Mouse (Mus musculus) forebrain, embryonic 10.5 days (tissue): Measurements from ENCODE around the gene Foxc1. TPM values are rescaled to one million over a fixed set of nuclear protein-coding genes. Genes with fewer than 3 reads are reported as not detected.

ENCODE experiments used
- DNase-seq: peaks from one replicate; pipeline ENCODE4 v3.0.0-alpha.2; 2017; ENCODE audit warnings: low spot score; ENCODE audit errors: extremely low spot score
- H3K27ac ChIP-seq: fragments of 300-500 bp; sonication (generic); 2 replicates; pipeline ENCODE4 v1.5.1; 2016; ENCODE audit warnings: mild to moderate bottlenecking
- H3K27me3 ChIP-seq: fragments of 300-500 bp; sonication (generic); 2 replicates; pipeline ENCODE4 v1.6.1; 2016; ENCODE audit warnings: mild to moderate bottlenecking; ENCODE audit not compliant: poor library complexity, severe bottlenecking
- H3K36me3 ChIP-seq: fragments of 300-500 bp; sonication (generic); replicated peaks from 2 replicates; pipeline ENCODE4 v1.6.1; 2016; ENCODE audit warnings: mild to moderate bottlenecking, moderate library complexity
- H3K4me1 ChIP-seq: fragments of 300-500 bp; sonication (generic); 2 replicates; pipeline ENCODE4 v1.6.1; 2016
- H3K4me3 ChIP-seq: fragments of 300-500 bp; sonication (generic); 2 replicates; pipeline ENCODE4 v1.5.1; 2016; ENCODE audit warnings: mild to moderate bottlenecking, moderate library complexity
- H3K9me3 ChIP-seq: fragments of 300-500 bp; sonication (generic); 2 replicates; pipeline ENCODE4 v1.6.1; 2016; ENCODE audit warnings: mild to moderate bottlenecking, moderate library complexity
- WGBS: fragments of 180-500 bp; shearing (Covaris S2); methylation state at CpG from one replicate; pipeline ENCODE4 v1.1.7; 2016; 5-methylcytosine and 5-hydroxymethylcytosine counted together
- polyA plus RNA-seq: library from polyadenylated mRNA; unstranded; fragments of >200 nt; fragmentation: Nextera tagmentation; extraction: Ambion mirVana; gene quantifications from 2 replicates; pipeline ENCODE4 v1.2.1, GENCODE M21; 2016

Foxc1 gene
- polyA plus RNA-seq, 1 experiment from 2014 or later = 2.6 TPM

DNA sequence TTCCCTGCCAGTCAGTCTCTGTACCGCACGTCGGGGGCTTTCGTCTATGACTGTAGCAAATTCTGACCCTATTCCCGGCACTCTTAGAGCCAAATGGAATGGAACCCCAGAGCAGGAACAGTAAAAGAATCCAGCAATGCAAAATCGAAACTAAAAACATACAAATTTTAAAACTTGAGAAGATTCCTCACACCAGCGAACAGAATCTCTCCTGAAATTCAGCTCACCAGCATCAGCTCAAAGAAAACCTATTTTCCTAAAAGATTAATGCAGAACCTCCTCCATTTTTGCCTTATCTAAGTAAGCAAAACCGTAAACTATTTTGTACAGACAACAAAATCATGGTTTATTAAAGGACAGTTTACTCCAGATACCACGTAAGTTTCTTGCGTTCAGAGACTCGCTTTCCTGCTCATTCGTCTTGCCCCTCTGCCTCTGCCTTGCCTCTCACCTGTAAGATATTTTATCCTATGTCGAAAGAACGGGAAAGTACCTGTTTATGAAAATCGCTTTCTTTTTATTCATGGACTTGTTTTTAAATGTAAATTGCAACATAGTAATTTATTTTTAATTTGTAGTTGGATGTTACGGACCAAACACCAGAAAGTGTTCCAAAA is 2.5 kb downstream of the Foxc1 start:
- DNase-seq = no peak
- peak overlapping the region; percentile 64 for H3K4me3 ChIP-seq
- H3K4me1 ChIP-seq = peaks cover 63% of the 10 kb centered on the region
- WGBS = 3% methylated on average over 16 of the region's 16 CpGs
- peak overlapping the region; percentile 88 for H3K27ac ChIP-seq
- H3K9me3 ChIP-seq = no peaks in the 10 kb centered on the region
- H3K36me3 ChIP-seq = peaks cover 15% of the 10 kb centered on the region; the same call in 1 of the 2 replicates
- H3K27me3 ChIP-seq = peaks cover 100% of the 10 kb centered on the region

DNA sequence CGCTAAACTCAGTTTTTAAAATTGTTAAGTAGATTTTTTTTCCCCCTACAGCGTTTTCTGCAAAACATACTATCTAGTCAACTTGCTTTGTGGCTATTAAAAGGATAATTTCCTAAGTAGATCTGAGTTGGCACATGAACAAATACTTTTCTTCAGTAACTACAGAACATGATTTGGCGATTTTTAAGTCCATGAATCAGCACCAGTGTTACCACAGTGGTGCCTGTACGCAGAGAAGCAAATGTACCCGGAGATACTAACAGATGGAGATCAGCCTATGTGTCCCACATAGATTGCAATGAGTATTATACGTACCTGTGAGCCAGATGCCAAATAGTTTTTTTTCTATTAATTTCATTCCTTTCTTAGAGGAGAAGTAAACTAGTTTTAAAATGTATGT is 3.3 kb downstream of the Foxc1 start:
- peak overlapping the region; percentile 88; the same call in 1 of the 2 replicates for H3K27ac ChIP-seq
- peaks cover 100% of the 10 kb centered on the region for H3K27me3 ChIP-seq
- peaks cover 15% of the 10 kb centered on the region; the same call in 1 of the 2 replicates for H3K36me3 ChIP-seq
- H3K4me1 ChIP-seq = peaks cover 61% of the 10 kb centered on the region
- H3K4me3 ChIP-seq = peak overlapping the region; percentile 64
- no peaks in the 10 kb centered on the region for H3K9me3 ChIP-seq
- no peak for DNase-seq
- WGBS = 5% methylated on average over 6 of the region's 6 CpGs

DNA sequence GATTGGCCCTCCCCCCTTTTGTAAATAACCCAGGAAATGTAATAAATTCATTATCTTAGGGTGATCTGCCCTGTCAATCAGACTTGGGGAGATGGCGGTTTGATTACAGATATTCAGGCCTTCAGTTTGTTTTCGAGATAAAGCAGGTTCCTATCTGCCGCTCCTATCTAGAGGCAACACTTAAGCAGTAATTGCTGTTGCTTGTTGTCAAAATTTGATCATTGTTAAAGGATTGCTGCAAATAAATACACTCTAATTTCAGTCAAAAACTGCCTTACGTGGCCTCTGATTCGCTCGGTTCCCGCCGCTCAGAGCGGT is 3.9 kb downstream of the Foxc1 start:
- Histone ChIP-seq H3K4me1 (peaks cover 65% of the 10 kb centered on the region), H3K4me3 (peak overlapping the region; percentile 64), H3K36me3 (peaks cover 15% of the 10 kb centered on the region; the same call in 1 of the 2 replicates), H3K27me3 (peaks cover 100% of the 10 kb centered on the region), H3K9me3 (no peaks in the 10 kb centered on the region), H3K27ac (peak overlapping the region; percentile 86)
- DNase-seq = no peak
- 1% methylated on average over 9 of the region's 9 CpGs for WGBS

GRCm38 (mm10) chr13:31810693-31811541 is 4.5 kb downstream of the Foxc1 start:
- Histone ChIP-seq H3K27me3 (peaks cover 100% of the 10 kb centered on the region), H3K4me1 (peaks cover 67% of the 10 kb centered on the region), H3K36me3 (peaks cover 15% of the 10 kb centered on the region; the same call in 1 of the 2 replicates), H3K27ac (peak overlapping the region; percentile 86), H3K4me3 (peak overlapping the region; percentile 64), H3K9me3 (no peaks in the 10 kb centered on the region)
- peak; percentile 61 for DNase-seq
- under 1% methylated on average over 45 of the region's 65 CpGs for WGBS

- peak overlapping the region; percentile 86 for H3K27ac ChIP-seq
- no peak for DNase-seq
These were observed 5.1 kb downstream of the Foxc1 start for GRCm38 (mm10) chr13:31811542-31812021.

GRCm38 (mm10) chr13:31812701-31813100 is 6.3 kb downstream of the Foxc1 start:
- no peak for DNase-seq
- Histone ChIP-seq H3K4me3 (peak overlapping the region; percentile 64), H3K27me3 (peaks cover 100% of the 10 kb centered on the region), H3K27ac (peak overlapping the region; percentile 86), H3K9me3 (no peaks in the 10 kb centered on the region), H3K4me1 (peaks cover 59% of the 10 kb centered on the region), H3K36me3 (peaks cover 15% of the 10 kb centered on the region; the same call in 1 of the 2 replicates)
- 35% methylated on average over 2 of the region's 2 CpGs for WGBS

More at GRCm38 (mm10) chr13:31811542-31812021, 5.1 kb downstream of the Foxc1 start:
- Histone ChIP-seq H3K9me3 (no peaks in the 10 kb centered on the region), H3K36me3 (peaks cover 15% of the 10 kb centered on the region; the same call in 1 of the 2 replicates), H3K4me3 (peak overlapping the region; percentile 64), H3K4me1 (peaks cover 69% of the 10 kb centered on the region), H3K27me3 (peaks cover 100% of the 10 kb centered on the region)
- 2% methylated on average over 42 of the region's 44 CpGs for WGBS

GRCm38 (mm10) chr13:31815383-31816003 is 9.1 kb downstream of the Foxc1 start:
- 13% methylated on average over 15 of the region's 15 CpGs for WGBS
- peaks cover 63% of the 10 kb centered on the region for H3K4me1 ChIP-seq

DNA sequence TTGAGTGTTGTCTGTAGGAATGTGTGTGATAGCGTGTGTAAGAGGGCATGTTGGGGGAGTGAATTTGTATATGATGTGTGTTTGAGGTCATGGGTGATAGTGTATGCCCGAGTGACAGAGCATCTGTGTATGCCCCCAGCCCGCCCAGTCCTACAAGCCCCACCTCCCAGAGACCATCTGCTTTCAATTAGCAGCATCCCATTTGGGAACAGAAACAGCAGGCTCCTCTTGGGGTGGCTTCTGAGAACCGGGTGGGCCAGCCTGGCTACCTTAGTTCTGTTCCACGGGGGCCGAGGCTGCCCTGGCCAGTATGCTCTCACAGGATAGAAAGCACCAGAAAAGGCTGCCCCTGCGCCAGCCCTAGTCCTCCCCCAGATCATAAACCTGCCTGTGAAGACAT is 11.9 kb downstream of the Foxc1 start:
- 48% methylated on average over 7 of the region's 7 CpGs for WGBS
- H3K27ac ChIP-seq = no peak overlapping the region
- H3K4me1 ChIP-seq = peaks cover 69% of the 10 kb centered on the region
- H3K4me3 ChIP-seq = no peak overlapping the region
- no peak for DNase-seq
- H3K9me3 ChIP-seq = no peaks in the 10 kb centered on the region
- H3K36me3 ChIP-seq = no peaks in the 10 kb centered on the region
- peaks cover 97% of the 10 kb centered on the region for H3K27me3 ChIP-seq

More at GRCm38 (mm10) chr13:31815383-31816003, 9.1 kb downstream of the Foxc1 start:
- peak overlapping the region; percentile 54; the same call in 1 of the 2 replicates for H3K27ac ChIP-seq
- H3K36me3 ChIP-seq = 0 out of 2 replicates have a peak, but pooled peaks cover 5% of the 10 kb centered on the region
- H3K27me3 ChIP-seq = peaks cover 100% of the 10 kb centered on the region
- DNase-seq = peak; percentile 37
- H3K9me3 ChIP-seq = no peaks in the 10 kb centered on the region
- no peak overlapping the region for H3K4me3 ChIP-seq

DNA sequence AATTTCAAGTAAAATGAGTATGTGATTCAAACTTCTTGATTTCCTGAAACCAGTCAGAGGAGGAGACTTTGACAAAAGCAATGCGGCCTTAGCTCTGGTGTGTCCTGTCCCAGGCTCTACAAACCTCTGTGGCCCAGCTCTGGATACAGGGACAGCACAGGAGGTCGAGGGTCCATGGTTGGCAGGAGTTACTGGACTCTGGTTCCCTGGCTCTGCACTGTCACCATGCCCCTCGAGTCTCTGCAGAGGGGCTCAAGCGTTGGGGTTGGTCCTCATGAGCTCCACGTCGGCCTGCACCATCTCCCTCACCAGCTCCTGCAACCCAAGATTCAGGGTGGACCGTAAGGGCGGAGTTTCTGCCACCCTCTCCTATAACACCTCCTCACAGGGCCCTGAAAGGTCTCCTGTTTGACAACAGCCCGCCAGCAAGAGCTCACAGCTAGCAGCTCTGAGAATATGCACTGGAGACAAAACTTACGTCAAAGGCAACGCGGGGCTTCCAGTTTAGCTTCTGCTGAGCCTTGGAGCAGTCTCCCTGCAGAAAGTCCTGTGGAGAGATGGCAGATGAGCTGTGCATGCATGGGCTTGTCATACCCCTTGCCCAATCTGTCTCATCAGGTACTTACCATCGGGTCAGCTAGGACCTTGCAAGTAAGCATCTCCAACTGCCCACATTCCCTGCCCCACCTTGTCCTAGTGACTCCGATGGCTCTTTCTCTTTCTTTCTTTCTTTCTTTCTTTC is 13.4 kb downstream of the Foxc1 start:
- 33% methylated on average over 14 of the region's 14 CpGs for WGBS
- no peak overlapping the region for H3K4me3 ChIP-seq
- H3K4me1 ChIP-seq = peaks cover 59% of the 10 kb centered on the region
- H3K36me3 ChIP-seq = no peaks in the 10 kb centered on the region
- H3K27ac ChIP-seq = peak overlapping the region; percentile 15; the same call in 1 of the 2 replicates
- H3K9me3 ChIP-seq = no peaks in the 10 kb centered on the region
- DNase-seq = no peak
- peaks cover 82% of the 10 kb centered on the region for H3K27me3 ChIP-seq

GRCm38 (mm10) chr13:31820587-31821017 is 14.2 kb downstream of the Foxc1 start:
- H3K36me3 ChIP-seq = no peaks in the 10 kb centered on the region
- peak overlapping the region; percentile 68 for H3K27ac ChIP-seq
- no peaks in the 10 kb centered on the region for H3K9me3 ChIP-seq
- H3K27me3 ChIP-seq = peaks cover 74% of the 10 kb centered on the region
- peak; percentile 61 for DNase-seq
- WGBS = 2% methylated on average over 16 of the region's 16 CpGs
- H3K4me3 ChIP-seq = peak overlapping the region; percentile 38
- H3K4me1 ChIP-seq = peaks cover 51% of the 10 kb centered on the region

DNA sequence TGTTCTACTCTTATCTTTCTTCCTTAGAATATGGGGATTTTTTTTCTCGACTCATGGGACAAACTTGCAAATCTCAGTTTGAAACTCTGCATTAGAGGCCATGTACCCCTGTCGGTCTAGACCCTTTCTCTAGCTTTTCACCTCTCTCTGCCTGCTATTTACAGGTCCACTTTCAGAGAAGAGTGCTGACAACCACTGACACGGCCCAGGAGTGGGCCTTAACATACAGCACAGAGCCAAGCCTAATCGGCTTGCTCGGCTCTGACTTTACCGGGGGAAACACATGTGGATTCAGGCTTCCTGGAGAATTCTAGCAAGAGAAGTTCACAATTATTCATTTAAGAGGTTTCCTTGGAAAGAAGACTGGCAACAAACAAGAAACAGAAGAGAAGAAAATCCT is 14.6 kb downstream of the Foxc1 start:
- Histone ChIP-seq H3K4me1 (peaks cover 47% of the 10 kb centered on the region), H3K36me3 (no peaks in the 10 kb centered on the region), H3K4me3 (peak overlapping the region; percentile 38; the same call in 1 of the 2 replicates), H3K27me3 (peaks cover 69% of the 10 kb centered on the region), H3K27ac (peak overlapping the region; percentile 68; the same call in 1 of the 2 replicates), H3K9me3 (no peaks in the 10 kb centered on the region)
- WGBS = 14% methylated on average over 6 of the region's 6 CpGs
- DNase-seq = no peak

DNA sequence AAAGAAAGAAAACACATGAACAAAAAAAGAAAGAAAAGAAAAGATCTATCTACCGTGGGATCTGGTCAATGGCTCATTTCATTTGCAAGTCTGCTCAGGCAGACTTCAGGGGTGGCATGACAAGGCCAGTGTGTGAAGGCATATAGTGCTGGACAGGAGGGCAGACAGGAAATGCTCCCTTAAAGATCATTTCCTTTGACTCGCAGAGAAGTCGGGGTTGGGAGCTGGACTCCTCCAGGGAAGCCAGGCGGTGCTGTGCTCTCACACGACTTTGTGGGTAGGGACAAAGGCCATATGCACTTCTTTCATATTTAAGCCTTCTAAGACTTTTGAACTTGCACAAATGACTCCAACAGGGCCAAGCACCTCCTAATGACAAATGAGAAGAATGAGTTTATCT is 16.9 kb downstream of the Foxc1 start:
- WGBS = 15% methylated on average over 5 of the region's 5 CpGs
- Histone ChIP-seq H3K27ac (no peak overlapping the region), H3K36me3 (no peaks in the 10 kb centered on the region), H3K9me3 (no peaks in the 10 kb centered on the region), H3K4me3 (no peak overlapping the region), H3K27me3 (peaks cover 47% of the 10 kb centered on the region), H3K4me1 (peaks cover 40% of the 10 kb centered on the region)
- DNase-seq = no peak
